Mouse (Mus musculus) cortical plate, adult 2 months (tissue): ENCODE data around the gene Cyp2j7.
"Not testable (repeated sequence)": the region's sequence is repeated elsewhere in the genome, so short reads cannot be mapped to it uniquely, and the experiment has no call there.

Experiments used
- CTCF ChIP-seq: fragments of 200-500 bp; IDR thresholded peaks from 2 replicates; pipeline ENCODE4 v1.5.1; 2011; ENCODE audit warnings: mild to moderate bottlenecking, control low read depth, low read length; ENCODE audit not compliant: insufficient read depth; ENCODE audit errors: extremely low read depth
- POLR2A ChIP-seq: fragments of 200-500 bp; IDR thresholded peaks from 2 replicates; pipeline ENCODE4 v1.6.1; 2011; ENCODE audit warnings: mild to moderate bottlenecking, low read length, control low read depth; ENCODE audit not compliant: insufficient read depth; ENCODE audit errors: extremely low read depth

- not testable (repeated sequence) for TF ChIP-seq POLR2A, CTCF
Observed at GRCm38 (mm10) chr4:96276896-96277295, 40.4 kb upstream of the Cyp2j7 start.
